Mouse (Mus musculus) MN1 (cell line): Measurements from ENCODE around the gene Gltp.

Experiments used
- DNase-seq: peaks from one replicate; pipeline ENCODE4 v3.0.0-alpha.2; 2016; ENCODE audit warnings: low spot score

Gene Gltp

DNA sequence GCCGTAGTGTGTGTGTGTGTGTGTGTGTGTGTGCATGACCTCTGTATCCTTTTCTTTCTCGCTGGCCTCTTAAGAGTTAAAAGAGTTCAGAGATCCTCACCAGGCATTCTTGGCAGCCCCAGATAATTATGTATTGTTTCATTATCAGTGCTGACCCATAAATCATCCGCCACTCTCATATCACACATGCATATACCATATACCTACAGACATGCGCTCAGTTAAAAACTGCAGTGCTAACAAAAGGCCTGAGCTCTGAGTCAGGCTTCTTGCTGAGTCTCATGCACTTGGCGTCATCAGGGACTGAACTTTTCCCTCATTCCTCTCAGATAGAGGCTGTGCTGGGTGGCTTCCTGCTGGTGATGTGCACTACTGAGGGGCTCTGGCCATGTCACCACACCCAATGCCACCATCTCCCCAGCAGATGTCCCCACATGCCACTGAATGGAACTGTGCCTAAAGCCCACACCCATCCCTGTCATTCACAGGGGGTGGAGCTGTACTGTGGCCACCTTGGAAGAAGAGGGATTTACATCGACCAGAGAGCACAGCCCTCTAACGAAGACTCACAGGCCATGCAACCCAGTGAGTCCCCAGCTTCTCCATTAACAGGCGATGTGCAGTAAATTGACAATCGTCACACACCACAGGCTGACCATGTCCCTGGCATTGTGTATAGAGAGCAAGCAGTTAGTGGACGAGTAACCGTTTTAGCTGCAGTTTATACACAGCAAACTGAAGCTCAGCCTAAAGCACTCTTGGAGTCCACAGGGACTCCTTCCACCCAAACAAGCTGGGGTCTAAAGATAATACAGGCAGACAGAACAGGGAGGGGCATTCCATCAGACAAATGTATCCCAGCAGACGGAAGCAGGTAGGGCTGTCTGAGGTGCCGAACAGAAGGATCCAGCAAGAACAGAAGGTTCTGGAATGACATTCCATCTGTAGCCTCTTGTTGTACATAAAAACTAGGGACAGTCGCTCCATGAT, 11.9 kb upstream of the Gltp start:
- DNase-seq, result peak; percentile 30

DNA sequence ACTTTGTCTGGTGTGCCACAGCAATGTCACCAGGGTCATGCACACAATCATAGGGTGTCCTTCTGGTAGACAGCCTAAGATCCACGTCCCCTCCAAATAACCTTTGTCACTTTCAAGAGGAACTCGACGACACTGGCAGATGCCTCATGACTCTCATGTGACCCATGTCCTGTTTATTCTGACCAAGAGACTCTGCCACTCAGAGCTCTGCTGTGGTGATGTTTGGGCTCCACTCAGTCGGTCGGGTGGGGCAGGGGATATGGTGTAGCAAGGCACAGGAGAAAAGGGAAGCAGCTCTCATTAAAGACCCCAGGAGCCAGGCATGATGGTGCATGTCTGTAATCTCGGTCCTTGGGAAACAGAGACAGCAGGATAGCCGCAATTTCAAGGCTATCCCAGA, 8.2 kb upstream of the Gltp start:
- no peak for DNase-seq

DNA sequence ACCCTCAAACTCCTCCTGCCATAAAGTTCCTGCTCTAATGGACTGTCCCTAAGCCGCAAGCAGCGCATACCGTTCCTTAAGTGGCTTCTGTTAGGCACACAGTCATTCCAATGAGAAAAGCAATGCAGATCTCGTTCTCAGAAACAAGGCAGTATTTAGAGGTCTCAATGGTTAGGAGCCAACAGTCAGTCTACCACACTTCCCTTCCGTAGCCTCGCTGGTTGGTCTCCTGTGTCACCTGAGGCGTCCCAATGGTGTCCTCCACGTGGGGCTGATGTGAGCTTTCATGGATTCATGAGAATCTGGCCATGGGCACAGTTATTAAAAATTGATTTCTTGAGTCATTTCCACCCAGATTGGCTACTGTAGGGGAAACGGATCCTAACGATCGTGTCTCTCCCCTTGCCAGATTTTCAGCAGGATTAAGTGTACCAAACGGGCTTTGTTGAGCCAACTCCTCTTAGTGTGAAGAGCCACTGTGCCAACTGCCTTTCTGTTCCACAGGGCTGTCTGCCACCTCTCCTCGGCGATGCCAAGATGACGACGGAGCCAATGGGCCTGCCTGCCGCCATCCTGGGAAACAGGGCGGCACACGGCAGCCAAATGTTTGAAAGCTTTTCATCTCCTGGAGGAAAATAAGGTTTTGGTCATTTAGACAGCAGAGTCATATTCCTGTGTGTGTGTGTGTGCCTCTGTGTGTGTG, 7.4 kb upstream of the Gltp start:
- DNase-seq, result no peak

DNA sequence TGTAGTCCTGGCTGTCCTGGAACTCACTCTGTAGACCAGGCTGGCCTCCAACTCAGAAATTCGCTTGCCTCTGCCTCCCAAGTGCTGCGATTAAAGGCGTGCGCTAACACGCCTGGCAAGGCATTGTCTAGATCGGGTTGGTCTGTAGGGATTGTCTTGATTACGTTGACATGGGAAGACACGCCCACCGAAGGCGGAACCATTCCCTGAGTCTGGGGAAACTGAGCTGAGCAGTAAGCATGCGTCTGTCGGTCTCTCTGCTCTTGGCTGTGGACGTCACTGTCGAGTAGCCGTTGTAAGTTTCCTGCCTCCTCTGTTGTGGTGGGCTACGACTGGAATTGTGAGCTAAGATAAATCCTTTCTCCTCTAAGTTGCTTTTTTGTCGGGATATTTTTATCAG, 6.2 kb upstream of the Gltp start:
- DNase-seq, result no peak

DNA sequence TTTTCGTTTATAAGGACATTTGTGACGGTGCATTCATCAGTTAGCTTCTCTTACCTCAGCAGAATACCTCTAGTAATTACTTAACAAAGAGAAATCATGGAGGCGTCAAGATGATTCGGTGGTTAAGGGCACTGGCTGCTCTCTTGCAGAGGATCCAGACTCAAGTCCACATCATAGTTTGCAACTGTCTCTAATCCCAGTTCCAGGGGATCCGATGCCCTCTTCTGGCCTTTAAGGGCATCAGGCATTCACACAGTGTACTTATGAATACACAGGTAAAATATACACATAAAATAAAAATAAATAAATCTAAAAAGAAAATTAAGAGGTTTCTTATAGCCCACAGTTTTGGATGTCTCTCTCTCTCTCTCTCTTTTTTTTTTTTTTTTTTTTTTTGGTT, 5.0 kb upstream of the Gltp start:
- DNase-seq, result no peak

DNA sequence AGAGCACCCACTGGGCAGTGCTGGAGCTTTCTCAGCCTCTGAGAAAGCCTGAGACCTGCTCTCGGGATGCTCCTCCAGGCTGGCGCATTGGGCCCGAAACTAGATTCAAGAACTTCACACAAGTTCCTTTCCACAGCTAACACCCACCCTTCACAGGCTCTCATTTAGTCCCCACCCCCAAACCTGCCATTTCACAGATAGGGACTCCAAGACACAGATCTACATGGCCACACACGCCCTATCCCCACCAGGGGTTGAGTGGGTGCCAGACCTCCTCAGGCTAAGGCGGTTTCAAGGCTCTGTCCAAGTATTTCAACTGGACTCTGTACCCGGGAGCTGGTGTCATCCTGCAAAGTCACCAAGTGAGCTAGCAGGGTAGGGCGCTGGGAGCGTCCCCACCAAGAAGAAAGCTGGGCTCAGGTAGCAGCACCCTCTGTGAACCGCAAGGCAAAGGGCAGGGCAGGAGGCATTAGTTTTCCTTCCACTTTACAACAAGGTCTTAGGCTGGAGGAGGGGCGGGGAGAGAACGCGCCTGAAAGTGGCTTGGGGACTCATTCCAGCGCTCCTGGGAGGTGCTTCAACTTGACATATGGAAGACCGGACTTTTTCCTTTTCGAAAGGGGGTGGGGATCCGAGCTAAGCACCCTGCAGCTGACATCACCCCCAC, 951 bp downstream of the Gltp start:
- DNase-seq, result no peak

DNA sequence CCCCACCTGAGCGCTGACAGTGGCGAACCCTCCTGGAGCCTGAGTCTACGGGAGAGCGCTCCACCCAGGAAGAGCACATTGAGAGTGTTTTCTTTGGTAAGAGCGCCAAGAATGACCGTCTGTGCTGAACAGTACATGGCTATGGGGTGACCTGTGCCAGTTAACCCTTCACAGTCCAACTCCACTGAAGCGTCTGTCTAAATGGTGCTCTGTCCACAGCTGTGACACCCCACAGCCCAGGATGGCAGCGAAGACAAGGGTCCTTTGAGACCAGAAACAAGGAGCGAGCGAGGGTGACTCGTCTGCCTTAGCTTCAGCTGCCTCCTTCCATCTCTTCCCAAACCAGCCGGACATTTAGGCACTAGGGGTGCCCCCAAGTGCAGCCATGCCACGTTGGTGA, 2.1 kb downstream of the Gltp start:
- no peak for DNase-seq

DNA sequence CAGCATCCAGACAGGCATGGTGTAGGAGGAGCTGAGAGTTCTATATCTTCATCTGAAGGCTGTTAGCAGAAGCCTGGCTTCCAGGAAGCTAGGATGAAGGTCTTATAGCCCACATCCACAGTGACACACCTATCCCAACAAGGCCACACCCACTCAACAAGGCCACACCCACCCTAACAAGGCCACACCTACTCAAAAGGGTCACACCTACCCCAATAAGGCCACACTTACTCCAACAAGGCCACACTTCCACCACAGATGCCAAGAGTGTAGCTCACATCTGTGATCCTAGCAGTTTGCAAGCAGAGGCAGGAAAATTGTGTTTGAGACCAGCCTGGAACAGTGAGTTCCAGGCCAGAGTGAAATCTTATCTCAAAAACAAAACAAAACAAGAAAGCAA, 2.9 kb downstream of the Gltp start:
- no peak for DNase-seq

DNA sequence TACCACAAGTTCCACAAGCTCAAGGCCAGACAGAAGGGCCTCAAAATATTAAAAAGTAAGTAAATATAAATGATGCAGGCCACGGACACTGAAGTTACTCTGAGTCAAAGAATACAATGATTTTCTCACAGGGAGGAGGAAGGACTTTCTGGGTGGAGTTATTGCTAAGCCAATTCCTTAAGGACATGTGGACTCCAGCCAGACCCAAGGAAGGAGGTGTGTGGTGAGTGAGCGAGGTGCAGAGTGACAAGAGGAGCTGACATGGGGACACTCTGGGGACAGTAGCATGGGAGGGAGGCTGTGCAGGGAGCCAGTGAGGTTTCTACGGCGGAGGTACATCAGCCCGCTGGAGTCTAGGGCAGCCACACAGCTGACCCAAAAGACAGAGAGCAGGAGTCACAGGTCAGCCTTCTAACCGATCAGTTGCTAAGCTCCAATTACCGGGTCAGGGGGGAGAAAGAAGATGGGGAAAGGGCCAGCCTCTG, 4.0 kb downstream of the Gltp start:
- DNase-seq, result no peak

DNA sequence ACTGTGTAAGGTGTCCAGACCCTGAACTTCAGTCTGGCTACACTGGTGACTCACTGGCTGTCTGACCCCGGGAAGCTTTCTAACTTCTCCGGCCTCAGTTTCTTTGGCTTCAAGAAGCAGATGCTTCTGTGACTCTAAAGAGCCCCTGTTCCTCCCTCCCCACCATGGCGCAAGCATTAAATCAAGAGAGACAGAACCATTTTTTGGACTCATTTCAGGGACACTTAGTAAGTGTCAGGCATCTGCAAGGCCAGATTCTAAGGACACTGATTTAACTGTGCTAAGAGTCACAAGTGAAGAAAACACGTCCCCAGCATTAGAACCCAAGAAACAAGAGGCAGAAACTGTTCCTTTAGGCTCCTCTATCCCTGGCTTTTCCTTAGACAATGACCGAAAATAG, 4.8 kb downstream of the Gltp start:
- no peak for DNase-seq

DNA sequence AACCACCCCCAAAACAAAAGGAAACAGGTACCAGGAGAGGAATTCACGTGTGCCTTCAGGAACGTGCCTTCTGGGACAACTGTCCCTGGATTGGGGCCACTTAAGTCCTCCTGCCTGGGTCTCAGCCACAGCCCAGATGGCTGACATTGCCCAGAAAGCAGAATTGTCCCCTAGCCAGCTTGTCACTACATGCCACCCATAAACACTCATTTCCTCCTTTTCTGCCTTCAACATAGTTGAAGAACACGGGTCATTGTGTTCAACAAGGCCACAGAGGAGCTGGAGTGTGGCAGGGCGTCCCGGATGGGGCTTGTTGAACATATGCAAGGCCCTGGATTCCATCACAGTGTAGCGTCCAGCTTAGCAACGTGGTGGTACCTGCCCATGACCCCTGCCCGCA, 9.1 kb downstream of the Gltp start:
- DNase-seq, result no peak

DNA sequence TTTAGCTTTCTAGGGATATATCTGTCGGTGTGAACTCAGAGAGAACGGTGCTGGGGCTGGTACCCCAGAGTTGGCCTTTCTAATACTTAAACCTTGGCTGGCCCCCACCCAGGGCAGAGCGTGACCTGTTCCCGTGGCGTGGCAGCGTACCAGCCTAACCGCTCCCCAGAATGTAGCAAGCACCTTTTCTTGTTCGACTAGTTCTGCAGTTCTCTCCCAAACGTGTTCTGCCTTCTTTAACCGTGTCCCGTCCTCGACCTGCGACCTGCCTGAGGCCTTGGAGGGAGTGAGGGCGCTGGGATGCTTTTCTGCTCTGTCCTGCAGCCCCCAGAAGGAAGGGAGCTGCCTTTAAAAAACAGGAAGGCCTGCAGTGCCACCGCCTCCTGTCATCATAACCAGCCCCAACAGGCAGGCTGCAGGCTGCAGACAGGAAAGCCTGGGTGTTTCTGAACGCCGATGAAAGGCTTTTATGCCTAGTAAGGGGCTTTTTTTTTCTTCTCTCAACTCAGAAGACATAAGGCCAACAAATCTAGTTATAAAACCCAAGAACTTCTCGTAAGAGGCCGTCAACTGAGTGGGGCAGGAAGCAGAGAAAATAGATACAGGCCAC, 10.0 kb downstream of the Gltp start:
- no peak for DNase-seq

DNA sequence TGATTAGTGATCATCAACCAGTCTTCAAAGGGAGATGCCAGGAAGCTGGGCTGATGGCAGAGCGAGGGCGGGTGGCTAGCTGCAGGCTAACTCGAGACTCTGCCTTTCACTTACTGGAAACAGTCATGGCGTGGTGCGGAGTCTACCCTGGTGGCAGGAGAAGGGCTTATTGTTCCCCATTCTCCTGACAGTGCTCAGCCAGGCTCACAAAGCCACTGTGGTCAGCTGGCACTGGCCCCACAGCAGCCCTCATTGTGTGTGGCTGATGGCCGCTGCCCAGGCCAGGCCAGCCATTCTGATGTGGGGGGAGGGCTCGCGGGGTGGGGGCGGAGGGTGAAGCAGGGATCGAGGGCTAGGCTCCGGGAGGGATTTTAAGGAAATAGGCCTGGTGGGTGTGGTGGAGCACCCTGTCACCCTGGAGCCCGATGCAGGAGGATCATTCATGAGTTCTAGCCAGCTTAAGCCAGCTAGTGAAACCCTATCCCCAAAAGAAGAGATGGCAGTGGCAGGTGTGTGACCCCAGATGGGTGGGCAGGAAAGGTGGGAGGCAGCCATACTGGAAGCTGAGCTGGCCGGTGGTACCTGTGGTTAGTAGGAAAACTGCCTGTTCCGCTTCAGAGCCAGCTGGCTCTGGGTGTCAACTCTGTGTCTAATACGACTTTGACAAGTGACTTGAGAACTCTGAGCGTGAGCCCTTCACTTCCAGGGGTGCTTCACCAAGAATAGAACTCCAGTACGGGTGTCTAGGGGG, 10.8 kb downstream of the Gltp start:
- DNase-seq, result no peak

DNA sequence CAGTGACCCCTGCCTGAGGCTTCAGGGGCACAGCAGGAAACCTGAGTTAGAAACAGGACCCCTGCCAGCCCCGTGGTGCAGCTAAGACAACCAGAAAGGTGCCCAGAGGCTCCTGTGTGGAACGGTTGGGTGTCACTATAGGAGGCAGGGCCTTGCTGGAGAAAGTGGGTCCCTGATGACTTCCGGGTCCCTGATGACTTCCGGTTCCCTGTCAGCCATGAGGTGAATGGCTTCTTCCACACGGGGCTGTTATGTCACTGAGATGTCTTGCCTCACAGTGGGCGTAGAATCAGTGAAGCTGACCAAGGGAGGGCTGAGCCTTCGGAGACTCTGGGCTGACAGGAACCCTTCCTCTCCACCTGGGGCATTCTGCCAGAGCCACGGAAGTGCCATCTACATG, 16.2 kb downstream of the Gltp start:
- no peak for DNase-seq

DNA sequence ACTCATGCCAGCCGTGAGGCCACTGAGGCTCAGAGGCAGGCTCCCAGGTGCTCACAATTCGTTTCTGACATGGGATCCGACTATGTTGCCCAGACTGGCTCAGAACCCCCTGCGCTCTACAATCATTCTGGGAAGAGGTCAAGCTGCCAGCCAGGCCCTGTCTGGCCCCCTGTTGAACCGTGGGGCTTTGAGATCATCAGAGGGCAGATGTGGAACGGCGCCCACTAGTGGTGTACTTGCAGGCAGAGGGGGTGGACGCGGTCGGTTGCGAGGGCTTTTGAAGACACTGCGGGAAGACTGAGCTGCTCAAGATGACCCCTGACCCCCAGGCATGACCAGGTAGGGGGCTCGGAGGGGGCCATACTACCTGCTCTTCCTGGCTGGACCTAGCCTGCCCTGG, 17.7 kb downstream of the Gltp start:
- no peak for DNase-seq

DNA sequence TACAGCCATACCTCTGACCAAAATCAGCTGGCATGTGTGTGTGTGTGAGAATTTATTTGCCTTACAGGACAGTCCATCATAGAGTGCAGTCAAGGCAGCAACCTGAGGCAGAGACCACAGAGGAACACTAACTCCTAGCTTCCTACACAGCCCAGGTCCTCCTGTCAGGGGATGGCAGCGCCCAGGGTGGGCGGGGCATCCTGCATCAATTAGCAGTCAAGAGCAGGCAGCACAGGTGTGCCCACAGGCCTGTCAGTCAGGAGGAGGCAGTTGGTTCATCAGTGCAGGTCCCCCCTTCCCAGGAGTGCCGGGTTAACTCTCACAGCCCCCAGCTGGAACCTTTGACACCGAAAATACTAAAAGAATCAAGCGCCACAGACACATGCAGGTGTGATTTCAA, 21.8 kb downstream of the Gltp start:
- no peak for DNase-seq

DNA sequence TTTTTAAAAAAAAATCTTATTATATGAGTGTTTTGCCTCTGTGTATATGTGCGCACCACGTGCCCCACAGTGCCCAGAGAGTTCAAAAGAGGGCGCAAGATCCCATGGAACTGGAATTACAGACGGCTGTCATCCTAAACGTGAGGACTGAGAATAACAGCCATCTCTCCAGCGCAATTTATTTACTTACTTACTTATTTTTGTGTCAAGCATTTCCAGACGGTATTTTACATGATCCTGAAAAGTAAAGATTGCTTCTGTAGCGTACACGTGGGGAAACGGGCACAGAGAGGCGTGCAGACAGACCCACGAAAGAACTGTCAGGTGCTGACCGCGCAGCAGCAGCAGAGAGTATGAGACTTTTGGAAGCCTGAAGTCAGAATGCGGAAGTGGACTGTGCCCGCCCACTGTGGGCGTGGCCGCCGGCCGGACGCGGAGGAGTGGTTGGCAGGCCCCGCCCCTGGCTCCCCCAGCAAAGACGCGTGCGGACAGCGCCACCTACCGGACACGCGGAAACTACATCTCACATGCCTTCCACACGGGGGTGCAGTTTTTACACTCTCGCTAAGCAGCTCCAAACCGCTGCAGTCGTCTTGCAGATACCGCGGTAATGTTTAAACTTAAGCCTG, 23.4 kb downstream of the Gltp start:
- DNase-seq, result peak; percentile 90

DNA sequence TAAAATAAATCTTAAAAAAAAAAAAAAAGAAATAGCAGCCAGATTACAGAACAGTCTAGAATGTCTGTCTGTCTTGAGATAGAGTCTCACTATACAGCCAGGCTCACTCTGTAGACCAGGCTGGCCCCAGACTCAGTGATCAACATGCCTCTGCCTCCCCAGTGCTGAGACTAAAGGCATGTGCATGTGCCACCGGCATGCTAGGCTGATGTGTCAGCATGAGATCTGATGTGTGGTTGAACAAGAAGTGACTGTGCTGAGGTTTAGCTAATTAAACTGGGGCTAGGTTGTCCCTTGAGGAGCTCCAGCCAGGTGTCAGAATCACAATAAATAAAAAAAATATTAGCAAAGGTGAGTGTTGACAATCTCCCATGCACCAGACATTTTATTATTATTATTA, 24.1 kb downstream of the Gltp start:
- DNase-seq, result no peak

DNA sequence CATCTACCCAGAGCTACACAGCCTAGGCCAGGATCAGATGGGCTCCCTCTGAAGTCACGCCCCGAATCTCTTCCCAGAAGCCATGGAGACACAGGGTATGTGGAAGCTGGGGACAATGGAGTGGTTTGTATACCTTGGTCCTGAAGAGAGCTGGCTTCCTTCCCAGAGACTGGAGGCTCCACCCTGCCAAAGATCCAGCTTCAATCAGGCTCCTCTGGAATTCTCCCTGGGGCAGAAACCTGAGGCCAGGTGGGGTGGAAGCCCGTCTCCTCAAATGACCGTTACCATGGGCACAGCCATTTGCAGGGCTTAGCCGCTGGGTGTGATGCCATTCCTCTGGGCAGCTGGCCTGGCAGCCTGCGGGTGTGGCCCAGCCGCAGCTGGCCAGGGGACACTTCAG, 26.0 kb downstream of the Gltp start:
- DNase-seq, result no peak

DNA sequence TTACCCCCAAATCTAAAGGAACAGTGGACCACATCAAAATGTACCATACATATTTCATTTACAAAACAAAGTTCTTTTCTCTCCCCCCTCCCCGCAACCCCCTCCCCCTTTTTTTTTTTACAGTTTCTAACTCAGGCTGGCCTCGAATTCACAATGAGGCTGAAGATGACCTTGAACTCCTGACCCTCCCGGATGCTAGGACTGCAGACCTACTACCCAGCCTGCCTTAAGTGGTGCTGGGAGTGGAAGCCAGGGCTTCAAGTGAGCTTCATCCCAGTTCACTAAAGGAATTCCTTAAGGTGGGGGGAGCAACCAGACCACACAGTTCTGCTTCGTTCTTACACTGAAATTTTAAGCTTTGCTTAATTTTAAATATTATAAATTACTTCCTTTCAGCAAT, 26.6 kb downstream of the Gltp start:
- no peak for DNase-seq

DNA sequence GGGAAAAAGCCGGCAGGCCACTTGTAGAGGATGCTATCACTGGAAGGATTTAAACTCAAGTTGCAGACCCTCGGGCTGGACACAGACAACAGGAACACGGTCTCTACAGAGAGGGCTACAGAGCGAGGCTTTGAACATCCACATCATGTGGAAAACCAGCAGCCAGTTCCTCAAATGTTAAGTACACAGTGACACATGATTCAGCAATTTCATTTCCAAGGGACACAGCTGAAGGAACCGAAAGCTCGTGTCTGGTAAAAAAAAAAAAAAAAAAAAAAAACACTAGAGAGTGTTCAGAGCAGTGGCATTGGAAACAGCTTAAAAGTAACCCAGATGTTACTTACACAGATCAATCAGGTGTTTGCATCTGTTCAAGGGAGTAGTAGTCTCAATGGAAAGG, 29.8 kb downstream of the Gltp start:
- DNase-seq, result no peak
